In the genomic region with DNA sequence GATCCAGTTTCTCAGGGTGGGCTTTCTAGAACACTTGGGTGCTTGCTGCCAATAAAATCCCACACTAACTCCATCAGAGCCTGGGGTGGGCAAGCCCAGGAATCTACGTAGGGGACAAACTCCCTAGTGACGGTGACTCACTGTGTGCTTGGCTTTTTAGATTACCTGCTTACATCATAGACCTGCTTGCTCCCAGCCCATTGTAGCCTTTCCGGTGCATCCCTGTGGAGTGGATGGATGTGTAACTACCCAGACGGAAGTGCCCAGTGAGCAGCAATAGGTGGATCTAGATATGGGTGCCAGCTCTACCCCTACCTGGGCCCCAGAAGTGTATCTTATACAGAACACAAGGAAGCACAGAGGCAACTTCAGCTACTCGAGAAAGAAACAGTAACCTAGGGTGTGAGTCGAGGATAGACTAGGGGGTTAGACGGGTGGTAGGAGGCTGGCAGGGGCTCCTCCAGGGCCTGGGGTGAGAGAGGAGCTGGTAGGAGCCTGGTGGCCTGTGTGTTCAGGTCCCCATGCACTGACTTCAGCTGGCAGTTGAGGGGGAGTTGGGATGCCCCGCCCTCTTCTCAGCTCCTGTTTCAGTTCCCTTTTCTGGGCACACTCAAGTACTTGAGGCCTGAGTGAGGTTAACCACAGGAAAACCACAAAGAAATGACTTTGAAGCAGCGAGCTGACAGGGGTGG, we compare ENCODE assay signal across 11 mouse cellular contexts.
DNase-seq lines count a peak whose midpoint lies in the region; ATAC-seq and TF ChIP-seq lines count a peak whose summit lies in the region.
"Had no signal": no experiment of that assay in that cellular context is flagged by ENCODE, and none has a peak within 500 bp of the region (broad histone marks: within the 10 kb centered on the region; RNA-seq: fewer than 3 reads in every experiment).

No protein-coding gene starts in this region.

- no peak for DNase-seq in kidney, adult 2 months
- peak; percentile 89 for DNase-seq in MEL-GATA-1-ER (ENCODE audit: extremely low read depth, low read depth)
- peak; percentile 41 to 69 for DNase-seq in spleen, postnatal 4 days (ENCODE audit: low spot score in 2 of 2)
- DNase-seq in retina, embryonic 14.5 days (ENCODE audit: low spot score): no peak
- no peak for DNase-seq in right cerebral cortex, adult 18-20 months
- no peak for DNase-seq in urinary bladder, adult 2 months (ENCODE audit: low spot score)
- DNase-seq: cerebellum, postnatal 36 days had no signal

- H3K36me3 ChIP-seq in kidney, embryonic 14.5 days (ENCODE audit: control insufficient read depth, insufficient read depth, low read length): no peaks in the 10 kb centered on the region
- no peaks in the 10 kb centered on the region for H3K36me3 ChIP-seq in kidney, adult 2 months (ENCODE audit: control insufficient read depth, insufficient read depth, low read length)
- no peaks in the 10 kb centered on the region for H3K36me3 ChIP-seq in lung, embryonic 16.5 days (ENCODE audit: control insufficient read depth, insufficient read depth, low read length)
- H3K36me3 ChIP-seq: intestine, embryonic 15.5 days; limb, embryonic 13.5 days had no signal

- 84% methylated on average over 9 of the region's 9 CpGs for WGBS in kidney, embryonic 14.5 days
- WGBS in kidney, adult 2 months: 72% methylated on average over 9 of the region's 9 CpGs
- 58% methylated on average over 9 of the region's 9 CpGs for WGBS in lung, embryonic 16.5 days

- no peak overlapping the region for H3K27ac ChIP-seq in kidney, embryonic 14.5 days (ENCODE audit: low read depth, low read length)
- no peak overlapping the region for H3K27ac ChIP-seq in kidney, adult 2 months (ENCODE audit: insufficient read depth, low read depth, low read length)
- H3K27ac ChIP-seq in lung, embryonic 16.5 days (ENCODE audit: low read length): peak overlapping the region; percentile 51
- H3K27ac ChIP-seq: intestine, embryonic 15.5 days; limb, embryonic 13.5 days had no signal

- peak; percentile 69; the same call in 1 of the 2 replicates for ATAC-seq in kidney, embryonic 14.5 days (ENCODE audit: low FRiP score, low TSS enrichment)
- peak; percentile 34; the same call in 1 of the 2 replicates for ATAC-seq in lung, embryonic 16.5 days (ENCODE audit: low read depth)
- ATAC-seq: intestine, embryonic 15.5 days had no signal

- H3K27me3 ChIP-seq in kidney, embryonic 14.5 days (ENCODE audit: control insufficient read depth, insufficient read depth, low read length): no peaks in the 10 kb centered on the region
- no peaks in the 10 kb centered on the region for H3K27me3 ChIP-seq in kidney, adult 2 months (replicated peaks; ENCODE audit: control insufficient read depth, insufficient read depth, low read length)
- no peaks in the 10 kb centered on the region for H3K27me3 ChIP-seq in lung, embryonic 16.5 days (ENCODE audit: control insufficient read depth, insufficient read depth, low read depth, low read length)
- H3K27me3 ChIP-seq: intestine, embryonic 15.5 days; limb, embryonic 13.5 days had no signal

- no peak for TF ChIP-seq POLR2A in kidney, adult 2 months (IDR thresholded peaks at IDR 0.05; ENCODE audit: low read depth, low read length)

- H3K9me3 ChIP-seq in kidney, embryonic 14.5 days (ENCODE audit: control insufficient read depth, low read length): no peaks in the 10 kb centered on the region
- no peaks in the 10 kb centered on the region for H3K9me3 ChIP-seq in lung, embryonic 16.5 days (ENCODE audit: control insufficient read depth, low read length)
- H3K9me3 ChIP-seq: intestine, embryonic 15.5 days; limb, embryonic 13.5 days had no signal

- H3K4me1 ChIP-seq in kidney, embryonic 14.5 days (ENCODE audit: control insufficient read depth, insufficient read depth, low read length): no peaks in the 10 kb centered on the region
- H3K4me1 ChIP-seq in kidney, adult 2 months (ENCODE audit: control insufficient read depth, insufficient read depth, low read length): no peaks in the 10 kb centered on the region
- H3K4me1 ChIP-seq in lung, embryonic 16.5 days (replicated peaks; ENCODE audit: control insufficient read depth, insufficient read depth, low read length): peaks cover 11% of the 10 kb centered on the region

- H3K4me2 ChIP-seq in kidney, embryonic 14.5 days (replicated peaks; ENCODE audit: low read depth, low read length): no peak overlapping the region
- H3K4me2 ChIP-seq in lung, embryonic 16.5 days (ENCODE audit: low read depth, low read length): no peak overlapping the region
- H3K4me2 ChIP-seq: intestine, embryonic 15.5 days; limb, embryonic 13.5 days had no signal

- H3K4me3 ChIP-seq in kidney, embryonic 14.5 days (ENCODE audit: low read length): no peak overlapping the region
- H3K4me3 ChIP-seq in kidney, adult 2 months (ENCODE audit: insufficient read depth, low read depth, low read length): no peak overlapping the region
- no peak overlapping the region for H3K4me3 ChIP-seq in lung, embryonic 16.5 days (ENCODE audit: low read length)
- H3K4me3 ChIP-seq: intestine, embryonic 15.5 days; limb, embryonic 13.5 days had no signal

- no peak overlapping the region for H3K9ac ChIP-seq in kidney, embryonic 14.5 days (ENCODE audit: low read depth, low read length)
- no peak overlapping the region for H3K9ac ChIP-seq in lung, embryonic 16.5 days (ENCODE audit: low read length)
- H3K9ac ChIP-seq: intestine, embryonic 15.5 days; limb, embryonic 13.5 days had no signal

- TF ChIP-seq CTCF in kidney, adult 2 months (conservative IDR thresholded peaks at IDR 0.05; ENCODE audit: insufficient read depth, insufficient read length, low read depth, low read length): no peak

Comparison
In these comparisons a context has a peak if more than half of its experiments do, and no peak if none do; other contexts are left out.
1. DNase-seq: peak in MEL-GATA-1-ER (single experiment) and spleen, postnatal 4 days (2 of 2); none in kidney, adult 2 months (single experiment), retina, embryonic 14.5 days (single experiment), right cerebral cortex, adult 18-20 months (single experiment) and urinary bladder, adult 2 months (single experiment).